Mouse (Mus musculus) forebrain, postnatal 0 days (tissue): ENCODE data around the gene Rasal2. TPM values are rescaled to one million over a fixed set of nuclear protein-coding genes. Genes with fewer than 3 reads are reported as not detected.

ENCODE experiments used
- ATAC-seq: fragments of 200-750 bp; cut with Nextera tagmentation; 2 replicates; pipeline ENCODE4 v1.8.0; 2017; ENCODE audit warnings: mild to moderate bottlenecking, moderate library complexity
- DNase-seq: peaks from one replicate; pipeline ENCODE4 v3.0.0-alpha.2; 2015
- H3K27ac ChIP-seq: fragments of 300-500 bp; sonication (generic); 2 replicates; pipeline ENCODE4 v1.5.1; 2014; ENCODE audit warnings: low read depth, mild to moderate bottlenecking, antibody characterized with exemption, low read length, moderate library complexity, mixed read lengths
- H3K27me3 ChIP-seq: fragments of 300-500 bp; sonication (generic); 2 replicates; pipeline ENCODE4 v1.6.1; 2014; ENCODE audit warnings: mild to moderate bottlenecking, low read length, mixed read lengths; ENCODE audit not compliant: insufficient read depth
- H3K36me3 ChIP-seq: fragments of 300-500 bp; sonication (generic); 2 replicates; pipeline ENCODE4 v1.6.1; 2014; ENCODE audit warnings: mild to moderate bottlenecking, moderate library complexity; ENCODE audit not compliant: insufficient read depth
- H3K4me1 ChIP-seq: fragments of 300-500 bp; sonication (generic); 2 replicates; pipeline ENCODE4 v1.6.1; 2014; ENCODE audit warnings: antibody characterized with exemption; ENCODE audit not compliant: insufficient read depth
- H3K4me2 ChIP-seq: fragments of 300-500 bp; sonication (generic); 2 replicates; pipeline ENCODE4 v1.6.1; 2014; ENCODE audit warnings: low read depth, mild to moderate bottlenecking, moderate library complexity
- H3K4me3 ChIP-seq: fragments of 300-500 bp; sonication (generic); 2 replicates; pipeline ENCODE4 v1.5.1; 2014; ENCODE audit warnings: low read depth, low read length, mixed read lengths
- H3K9ac ChIP-seq: fragments of 300-500 bp; sonication (generic); 2 replicates; pipeline ENCODE4 v1.6.1; 2014; ENCODE audit warnings: mild to moderate bottlenecking
- H3K9me3 ChIP-seq: fragments of 300-500 bp; sonication (generic); 2 replicates; pipeline ENCODE4 v1.6.1; 2016; ENCODE audit warnings: low read length
- CTCF ChIP-seq: sonication (generic); IDR thresholded peaks from 2 replicates; pipeline ENCODE4 v1.5.1; 2016; ENCODE audit warnings: antibody characterized with exemption, control low read depth, low read depth
- WGBS: fragments of 180-500 bp; shearing (Covaris S2); extraction: QIAGEN DNeasy Blood & Tissue Kit; methylation state at CpG from one replicate; pipeline ENCODE4 v1.1.7; 2014; 5-methylcytosine and 5-hydroxymethylcytosine counted together
- polyA plus RNA-seq: library from polyadenylated mRNA; unstranded; fragments of >200 nt; fragmentation: Nextera tagmentation; extraction: Ambion mirVana; gene quantifications from 2 replicates; pipeline ENCODE4 v1.2.1, GENCODE M21; 2015
- total RNA-seq: library from RNA; depleted of rRNA; stranded (reverse); fragments of >200 nt; gene quantifications from 2 replicates; pipeline ENCODE4 v1.2.3, GENCODE M21; 2014

Gene Rasal2
- total and polyA plus RNA-seq, 2 experiments from 2014 or later: 26.3 to 42.1 TPM

- no peak for ATAC-seq
- Histone ChIP-seq H3K27ac (no peak overlapping the region), H3K27me3 (no peaks in the 10 kb centered on the region), H3K4me3 (no peak overlapping the region), H3K9me3 (no peaks in the 10 kb centered on the region), H3K9ac (no peak overlapping the region), H3K36me3 (no peaks in the 10 kb centered on the region), H3K4me2 (no peak overlapping the region), H3K4me1 (no peaks in the 10 kb centered on the region)
- no peak for DNase-seq
- no peak for TF ChIP-seq CTCF
- 98% methylated on average over 2 of the region's 2 CpGs for WGBS
These were observed 284.2 kb downstream of the Rasal2 start for GRCm38 (mm10) chr1:157128219-157128618.

GRCm38 (mm10) chr1:157123836-157124235, 288.6 kb downstream of the Rasal2 start:
- H3K9me3 ChIP-seq: no peaks in the 10 kb centered on the region
- no peak for ATAC-seq
- H3K4me1 ChIP-seq: no peaks in the 10 kb centered on the region
- H3K4me2 ChIP-seq: no peak overlapping the region
- H3K27ac ChIP-seq: no peak overlapping the region
- no peaks in the 10 kb centered on the region for H3K27me3 ChIP-seq
- no peak for DNase-seq
- H3K36me3 ChIP-seq: no peaks in the 10 kb centered on the region
- H3K9ac ChIP-seq: no peak overlapping the region
- no peak overlapping the region for H3K4me3 ChIP-seq
- 86% methylated on average over 3 of the region's 3 CpGs for WGBS
- TF ChIP-seq CTCF: no peak

DNA sequence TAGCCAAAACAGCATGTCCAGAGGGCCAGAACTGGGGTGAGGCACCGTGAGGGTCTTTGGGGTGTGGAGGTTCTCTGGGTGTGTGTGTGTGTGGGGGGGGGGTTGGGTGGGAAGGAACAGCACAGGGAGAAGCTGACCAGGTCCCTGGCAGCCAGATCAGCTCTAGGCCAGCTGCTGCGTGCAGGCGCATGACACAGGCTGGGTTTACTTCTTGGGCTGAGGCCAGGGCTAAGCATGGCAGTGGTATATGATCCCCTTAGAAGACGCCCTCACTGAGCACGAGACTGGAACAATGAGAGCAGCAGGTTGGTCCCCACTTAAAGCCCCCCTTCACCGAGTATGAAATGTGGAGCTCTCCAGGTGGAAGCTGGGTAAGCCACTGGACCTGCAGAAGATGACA, 293.2 kb downstream of the Rasal2 start:
- TF ChIP-seq CTCF: no peak
- H3K27ac ChIP-seq: no peak overlapping the region
- no peaks in the 10 kb centered on the region for H3K36me3 ChIP-seq
- H3K27me3 ChIP-seq: no peaks in the 10 kb centered on the region
- H3K4me1 ChIP-seq: no peaks in the 10 kb centered on the region
- WGBS: 83% methylated on average over 6 of the region's 6 CpGs
- ATAC-seq: no peak
- H3K4me2 ChIP-seq: no peak overlapping the region
- H3K9me3 ChIP-seq: no peaks in the 10 kb centered on the region
- no peak overlapping the region for H3K4me3 ChIP-seq
- no peak overlapping the region for H3K9ac ChIP-seq
- DNase-seq: no peak

GRCm38 (mm10) chr1:157117440-157117839, 295.0 kb downstream of the Rasal2 start:
- WGBS: 93% methylated on average over 3 of the region's 3 CpGs
- no peak overlapping the region for H3K9ac ChIP-seq
- no peak for TF ChIP-seq CTCF
- H3K9me3 ChIP-seq: no peaks in the 10 kb centered on the region
- no peaks in the 10 kb centered on the region for H3K4me1 ChIP-seq
- H3K27ac ChIP-seq: no peak overlapping the region
- no peak overlapping the region for H3K4me3 ChIP-seq
- no peaks in the 10 kb centered on the region for H3K27me3 ChIP-seq
- no peak for DNase-seq
- H3K4me2 ChIP-seq: no peak overlapping the region
- H3K36me3 ChIP-seq: no peaks in the 10 kb centered on the region
- no peak for ATAC-seq

GRCm38 (mm10) chr1:157114492-157114891, 297.9 kb downstream of the Rasal2 start:
- Histone ChIP-seq H3K4me3 (no peak overlapping the region), H3K4me1 (no peaks in the 10 kb centered on the region), H3K27ac (no peak overlapping the region), H3K9me3 (no peaks in the 10 kb centered on the region), H3K27me3 (no peaks in the 10 kb centered on the region), H3K4me2 (no peak overlapping the region), H3K9ac (no peak overlapping the region), H3K36me3 (no peaks in the 10 kb centered on the region)
- ATAC-seq: peak; percentile 67
- peak; percentile 46 for DNase-seq
- no peak for TF ChIP-seq CTCF
- 31% methylated on average over 2 of the region's 2 CpGs for WGBS

- no peaks in the 10 kb centered on the region for H3K27me3 ChIP-seq
- ATAC-seq: no peak
- no peak for TF ChIP-seq CTCF
- no peak overlapping the region for H3K4me2 ChIP-seq
- H3K4me1 ChIP-seq: no peaks in the 10 kb centered on the region
- 80% methylated on average over 6 of the region's 6 CpGs for WGBS
- DNase-seq: no peak
- H3K9me3 ChIP-seq: no peaks in the 10 kb centered on the region
- no peak overlapping the region for H3K27ac ChIP-seq
- no peak overlapping the region for H3K9ac ChIP-seq
- no peak overlapping the region for H3K4me3 ChIP-seq
- H3K36me3 ChIP-seq: no peaks in the 10 kb centered on the region
These were observed 302.0 kb downstream of the Rasal2 start for GRCm38 (mm10) chr1:157110287-157110835.

GRCm38 (mm10) chr1:157108580-157108979, 303.8 kb downstream of the Rasal2 start, which contains the start of gene Tex35:
Tex35 (minus strand) TSS chr1:157108680.
- DNase-seq: no peak
- TF ChIP-seq CTCF: no peak
- H3K4me2 ChIP-seq: no peak within 1 kb of the TSS
- no peaks in the 10 kb centered on the region for H3K36me3 ChIP-seq
- no peak for ATAC-seq
- no peaks in the 10 kb centered on the region for H3K9me3 ChIP-seq
- 93% methylated on average over 4 of the region's 4 CpGs for WGBS
- no peaks in the 10 kb centered on the region for H3K4me1 ChIP-seq
- H3K4me3 ChIP-seq: no peak within 1 kb of the TSS
- no peak within 1 kb of the TSS for H3K27ac ChIP-seq
- H3K27me3 ChIP-seq: no peaks in the 10 kb centered on the region
- H3K9ac ChIP-seq: no peak within 1 kb of the TSS
